Mouse (Mus musculus) kidney, adult 2 months (tissue): ENCODE measurements around the gene Nfatc2ip. TPM values are rescaled to one million over a fixed set of nuclear protein-coding genes. Genes with fewer than 3 reads are reported as not detected.

Experiments used
- DNase-seq: peaks from one replicate; pipeline ENCODE4 v3.0.0; 2021
- H3K27ac ChIP-seq: fragments of 200-500 bp; 2 replicates; pipeline ENCODE4 v1.5.1; 2012; ENCODE audit warnings: low read depth, low read length, control low read depth, inconsistent platforms; ENCODE audit not compliant: insufficient read depth
- H3K27me3 ChIP-seq: fragments of 200-500 bp; replicated peaks from 2 replicates; pipeline ENCODE4 v1.6.1; 2012; ENCODE audit warnings: mild to moderate bottlenecking, moderate library complexity, low read length, inconsistent platforms; ENCODE audit not compliant: control insufficient read depth, insufficient read depth
- H3K36me3 ChIP-seq: fragments of 200-500 bp; 2 replicates; pipeline ENCODE4 v1.6.1; 2012; ENCODE audit warnings: mild to moderate bottlenecking, moderate library complexity, low read length, inconsistent platforms; ENCODE audit not compliant: control insufficient read depth, insufficient read depth
- H3K4me1 ChIP-seq: fragments of 200-500 bp; 2 replicates; pipeline ENCODE4 v1.6.1; 2011; ENCODE audit warnings: low read length; ENCODE audit not compliant: control insufficient read depth, insufficient read depth
- H3K4me3 ChIP-seq: fragments of 200-500 bp; 2 replicates; pipeline ENCODE4 v1.5.1; 2011; ENCODE audit warnings: mild to moderate bottlenecking, low read depth, low read length, control low read depth; ENCODE audit not compliant: insufficient read depth
- CTCF ChIP-seq: fragments of 200-500 bp; conservative IDR thresholded peaks from 2 replicates; pipeline ENCODE4 v1.5.1; 2011; ENCODE audit warnings: low read depth, mild to moderate bottlenecking, control low read depth, low read length, moderate library complexity, mixed read lengths; ENCODE audit not compliant: insufficient read depth, insufficient read length
- POLR2A ChIP-seq: fragments of 200-500 bp; IDR thresholded peaks from one replicate; pipeline ENCODE4 v1.6.1; 2011; ENCODE audit warnings: low read depth, low read length, control low read depth
- WGBS: fragments of 180-500 bp; shearing (Covaris S2); methylation state at CpG from one replicate; pipeline ENCODE4 v1.1.7; 2018; 5-methylcytosine and 5-hydroxymethylcytosine counted together
- polyA plus RNA-seq: library from polyadenylated mRNA; depleted of rRNA; stranded (reverse); fragments of >200 nt; gene quantifications from 2 replicates; pipeline ENCODE4 v1.2.3, GENCODE M21; 2012

Nfatc2ip gene
- polyA plus RNA-seq, 1 experiment = 3.9 TPM

DNA sequence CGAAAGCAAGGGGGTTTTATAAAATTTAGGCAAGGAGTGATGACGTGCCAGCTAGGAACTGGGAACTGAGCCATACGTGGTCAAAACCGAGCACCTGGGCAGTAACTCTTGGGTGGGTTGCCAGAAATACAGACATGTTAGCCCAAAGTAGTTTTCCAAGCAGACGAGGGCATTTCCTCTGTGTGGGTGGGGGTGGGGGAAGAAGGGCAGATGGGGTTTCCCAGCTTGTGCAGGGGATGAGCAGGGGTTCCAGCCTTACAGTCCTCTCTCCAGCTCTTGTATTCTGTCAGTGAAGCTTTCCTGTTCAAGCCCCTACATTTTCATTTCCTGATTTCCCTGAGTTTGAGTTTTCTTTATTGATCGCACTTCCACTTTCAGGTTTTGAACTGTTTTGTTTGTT is 27.6 kb upstream of the Nfatc2ip start:
- Histone ChIP-seq H3K27ac (no peak overlapping the region), H3K36me3 (no peaks in the 10 kb centered on the region), H3K27me3 (no peaks in the 10 kb centered on the region), H3K4me3 (no peak overlapping the region), H3K4me1 (no peaks in the 10 kb centered on the region; the same call in 1 of the 2 replicates)
- DNase-seq = no peak
- TF ChIP-seq CTCF (no peak), POLR2A (no peak)
- WGBS = 74% methylated on average over 6 of the region's 6 CpGs

DNA sequence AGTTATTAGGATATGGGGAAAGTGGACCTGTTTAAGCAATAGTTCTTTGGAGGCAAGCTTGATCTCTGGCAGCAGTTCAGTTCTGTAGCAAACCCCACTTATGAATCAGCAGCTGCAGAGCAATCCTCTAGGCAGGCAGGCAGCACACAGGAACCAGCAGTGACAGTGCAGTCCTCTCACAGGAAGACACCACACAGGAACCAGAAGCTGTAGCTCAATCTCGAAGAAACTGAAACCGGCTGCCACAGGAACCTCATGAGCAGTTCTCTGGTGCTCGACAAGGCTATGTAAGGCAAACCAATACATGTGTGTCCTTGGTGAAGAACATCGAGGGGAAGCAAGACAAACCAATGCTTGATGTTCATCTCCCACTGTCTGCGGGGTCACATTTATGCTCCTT is 25.2 kb upstream of the Nfatc2ip start:
- 76% methylated on average over 5 of the region's 5 CpGs for WGBS
- TF ChIP-seq CTCF (no peak), POLR2A (no peak)
- H3K4me1 ChIP-seq = no peaks in the 10 kb centered on the region
- DNase-seq = no peak
- no peaks in the 10 kb centered on the region for H3K36me3 ChIP-seq
- H3K27me3 ChIP-seq = no peaks in the 10 kb centered on the region
- H3K27ac ChIP-seq = no peak overlapping the region
- no peak overlapping the region for H3K4me3 ChIP-seq

DNA sequence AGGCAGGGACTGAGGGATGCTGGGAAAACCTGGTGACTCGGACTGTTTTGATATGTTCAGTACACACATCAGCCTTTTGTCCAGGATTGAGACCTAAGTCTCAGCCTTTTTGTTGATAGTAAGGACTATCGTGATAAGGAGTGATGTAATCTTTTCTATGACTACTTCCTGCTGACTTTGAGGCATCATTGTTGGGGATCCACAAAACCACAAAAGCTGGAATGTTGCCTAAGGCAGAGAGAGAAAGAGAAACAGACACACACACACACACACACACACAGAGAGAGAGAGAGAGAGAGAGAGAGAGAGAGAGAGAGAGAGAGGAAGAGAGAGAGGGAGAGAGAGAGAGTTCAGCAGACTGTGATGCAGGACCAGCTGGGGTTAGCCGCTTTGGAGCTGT is 22.0 kb upstream of the Nfatc2ip start:
- Histone ChIP-seq H3K36me3 (no peaks in the 10 kb centered on the region), H3K27me3 (no peaks in the 10 kb centered on the region), H3K4me1 (no peaks in the 10 kb centered on the region), H3K27ac (no peak overlapping the region), H3K4me3 (no peak overlapping the region)
- no peak for DNase-seq
- no peak for TF ChIP-seq POLR2A
- no peak for TF ChIP-seq CTCF
- 52% methylated on average over 3 of the region's 3 CpGs for WGBS

DNA sequence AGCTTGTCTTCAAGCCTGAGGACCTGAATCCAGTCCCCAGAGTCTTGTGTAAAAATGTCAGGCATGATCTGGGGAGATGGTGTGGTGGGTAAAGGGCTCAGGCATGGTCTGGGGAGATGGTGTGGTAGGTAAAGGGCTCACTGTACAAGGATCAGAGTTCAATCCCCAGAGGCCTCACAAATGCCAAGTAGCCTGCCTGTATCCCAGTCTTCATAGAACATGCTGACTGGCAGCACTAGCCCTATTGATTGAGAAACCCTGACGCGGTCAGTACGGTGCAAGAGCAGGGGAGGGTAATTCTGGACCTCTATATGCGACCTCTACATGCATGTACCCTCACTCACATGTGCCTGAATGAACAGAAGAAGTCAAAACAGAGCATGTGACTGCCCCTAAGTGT is 21.1 kb upstream of the Nfatc2ip start:
- H3K27me3 ChIP-seq = no peaks in the 10 kb centered on the region
- no peaks in the 10 kb centered on the region for H3K36me3 ChIP-seq
- TF ChIP-seq POLR2A (no peak), CTCF (no peak)
- no peak overlapping the region for H3K27ac ChIP-seq
- no peak for DNase-seq
- H3K4me3 ChIP-seq = no peak overlapping the region
- no peaks in the 10 kb centered on the region for H3K4me1 ChIP-seq
- WGBS = 89% methylated on average over 4 of the region's 4 CpGs

DNA sequence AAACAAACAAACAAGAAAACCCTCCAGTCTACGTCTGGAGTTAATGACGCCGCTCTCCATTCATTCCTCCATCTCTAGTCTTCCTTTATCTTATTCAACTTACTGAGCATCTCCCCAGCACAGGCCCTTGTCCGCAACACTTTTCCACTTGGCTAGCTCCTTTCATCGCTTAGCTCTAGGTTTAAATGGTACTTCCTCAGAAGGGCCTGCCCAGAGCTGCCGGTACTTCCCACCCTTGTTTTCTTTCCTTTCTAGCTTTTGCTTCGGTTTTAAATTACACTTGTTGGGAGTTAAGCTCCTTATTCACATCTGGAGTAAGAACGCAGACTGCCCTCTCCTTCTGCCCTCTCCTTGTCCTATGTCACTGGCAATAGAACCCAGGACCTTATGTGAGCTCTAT is 20.5 kb upstream of the Nfatc2ip start:
- WGBS = 62% methylated on average over 8 of the region's 8 CpGs
- no peaks in the 10 kb centered on the region for H3K27me3 ChIP-seq
- no peak overlapping the region for H3K4me3 ChIP-seq
- TF ChIP-seq POLR2A = no peak
- H3K4me1 ChIP-seq = no peaks in the 10 kb centered on the region
- no peak for DNase-seq
- no peaks in the 10 kb centered on the region for H3K36me3 ChIP-seq
- no peak overlapping the region for H3K27ac ChIP-seq

DNA sequence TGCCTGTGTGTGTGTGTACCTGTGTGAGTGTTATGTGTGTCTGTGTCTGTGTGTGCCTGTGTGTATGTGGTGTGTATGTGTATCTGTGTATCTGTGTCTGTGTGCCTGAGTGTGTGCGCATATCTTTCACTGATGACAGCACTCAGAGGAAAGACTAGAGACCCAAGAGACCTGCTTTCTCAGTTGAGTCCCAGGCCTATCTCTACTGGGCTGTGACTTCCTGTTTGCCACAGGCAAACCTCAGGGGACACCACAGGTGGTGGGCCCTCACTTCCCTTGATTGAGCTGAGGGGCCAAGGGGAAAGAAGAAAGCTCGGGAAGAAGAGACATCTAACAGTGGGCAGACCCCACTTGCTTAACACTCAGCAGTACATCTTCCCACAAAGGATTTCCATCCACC is 20.1 kb upstream of the Nfatc2ip start:
- no peaks in the 10 kb centered on the region for H3K36me3 ChIP-seq
- no peak for DNase-seq
- no peak overlapping the region for H3K27ac ChIP-seq
- H3K27me3 ChIP-seq = no peaks in the 10 kb centered on the region
- WGBS = 56% methylated on average over 2 of the region's 2 CpGs
- no peak for TF ChIP-seq POLR2A
- no peak for TF ChIP-seq CTCF
- H3K4me3 ChIP-seq = no peak overlapping the region
- H3K4me1 ChIP-seq = no peaks in the 10 kb centered on the region

DNA sequence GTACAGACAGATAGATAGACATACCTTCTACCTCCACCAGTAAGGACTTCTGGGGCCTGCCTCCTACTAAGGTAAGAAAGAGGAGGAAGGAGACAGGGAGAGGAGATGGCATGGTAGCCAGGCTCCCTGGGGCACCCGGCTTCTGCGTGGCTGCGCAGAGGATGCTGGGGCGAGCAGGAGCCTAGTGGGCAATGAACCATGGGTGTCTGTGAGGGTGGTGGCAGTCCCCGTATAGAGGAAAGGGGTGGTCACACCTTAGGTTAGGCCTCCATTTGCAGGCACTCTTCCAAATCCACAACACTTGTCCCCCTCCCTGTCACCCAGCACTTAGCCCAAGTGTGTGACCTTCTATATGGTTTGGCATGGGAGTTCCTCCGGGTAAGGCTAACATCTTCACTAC is 18.2 kb upstream of the Nfatc2ip start, which contains the start of gene Cd19:
Gene Cd19 (minus strand): TSS at position 165 of the 400 bp plus-strand sequence.
- Histone ChIP-seq H3K36me3 (no peaks in the 10 kb centered on the region), H3K4me3 (no peak within 1 kb of the TSS), H3K27me3 (no peaks in the 10 kb centered on the region), H3K27ac (no peak within 1 kb of the TSS), H3K4me1 (no peaks in the 10 kb centered on the region)
- TF ChIP-seq CTCF (no peak), POLR2A (no peak)
- no peak for DNase-seq
- 82% methylated on average over 6 of the region's 6 CpGs for WGBS

DNA sequence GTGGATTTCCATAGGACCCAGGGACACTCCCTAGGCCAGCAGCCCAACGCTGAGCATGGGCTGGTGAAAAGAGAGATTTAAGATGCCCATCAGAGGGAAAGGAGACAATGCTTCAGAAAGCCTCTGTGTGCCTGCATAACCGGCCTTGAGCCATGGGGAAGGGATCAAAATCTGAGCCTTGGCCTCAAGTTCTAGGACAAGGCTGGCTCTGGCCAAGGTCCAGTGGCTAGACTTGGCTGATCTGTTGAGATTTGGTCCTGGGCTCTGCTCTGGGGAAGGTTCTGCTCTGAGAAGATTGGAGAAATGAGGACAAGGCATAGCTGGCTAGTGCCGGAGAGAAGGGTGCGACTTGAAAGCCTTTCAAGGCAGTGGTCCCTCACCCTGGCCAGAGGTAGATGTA is 14.5 kb upstream of the Nfatc2ip start:
- TF ChIP-seq POLR2A (no peak), CTCF (no peak)
- no peaks in the 10 kb centered on the region for H3K27me3 ChIP-seq
- 89% methylated on average over 4 of the region's 4 CpGs for WGBS
- no peaks in the 10 kb centered on the region for H3K4me1 ChIP-seq
- no peak overlapping the region for H3K27ac ChIP-seq
- DNase-seq = no peak
- H3K36me3 ChIP-seq = no peaks in the 10 kb centered on the region
- H3K4me3 ChIP-seq = no peak overlapping the region
